Mouse (Mus musculus) myocyte (in vitro differentiated cells): Measurements from ENCODE around the gene Gucy2c. TPM values are rescaled to one million over a fixed set of nuclear protein-coding genes. Genes with fewer than 3 reads are reported as not detected.

Experiments
- H3K27me3 ChIP-seq: one replicate; pipeline ENCODE4 v1.6.1; 2011; ENCODE audit not compliant: control insufficient read depth, insufficient read depth, insufficient read length
- H3K36me3 ChIP-seq: one replicate; pipeline ENCODE4 v1.6.1; 2011; ENCODE audit not compliant: control insufficient read depth, insufficient read depth
- H3K4me2 ChIP-seq: one replicate; pipeline ENCODE4 v1.6.1; 2011; ENCODE audit warnings: low read depth, control low read depth
- H3K4me3 ChIP-seq: one replicate; pipeline ENCODE4 v1.5.1; 2011; ENCODE audit warnings: mild to moderate bottlenecking, control low read depth, moderate library complexity
- H3K79me2 ChIP-seq: one replicate; pipeline ENCODE4 v1.6.1; 2011; ENCODE audit not compliant: control insufficient read depth, insufficient read depth
- H3ac ChIP-seq: one replicate; pipeline ENCODE4 v1.6.1; 2011; ENCODE audit not compliant: control insufficient read depth, insufficient read length
- CEBPB ChIP-seq: IDR thresholded peaks from 2 replicates; pipeline ENCODE4 v1.6.1; 2011; ENCODE audit warnings: mild to moderate bottlenecking, moderate library complexity; ENCODE audit not compliant: poor library complexity, insufficient read depth, severe bottlenecking
- E2F4 ChIP-seq: IDR thresholded peaks from one replicate; pipeline ENCODE4 v1.6.1; 2011; ENCODE audit warnings: mild to moderate bottlenecking, control low read depth, moderate library complexity; ENCODE audit not compliant: insufficient read depth
- MAX ChIP-seq: IDR thresholded peaks from one replicate; pipeline ENCODE4 v1.6.1; 2011; ENCODE audit warnings: low read depth, mild to moderate bottlenecking, control low read depth
- MYOD1 ChIP-seq, 3 experiments: IDR thresholded peaks; one replicate each; pipeline ENCODE4 v1.6.1; 2011; ENCODE audit warnings: control low read depth in 2 of 3, low read depth in 2 of 3, mild to moderate bottlenecking in 2 of 3, moderate library complexity in 1 of 3; ENCODE audit not compliant: insufficient read length in 2 of 3, control insufficient read depth in 1 of 3
- MYOG ChIP-seq, 3 experiments: IDR thresholded peaks; one replicate each; pipeline ENCODE4 v1.6.1; 2011; ENCODE audit warnings: control low read depth in 2 of 3, low read depth in 2 of 3, mild to moderate bottlenecking in 2 of 3; ENCODE audit not compliant: insufficient read length in 2 of 3, control insufficient read depth in 1 of 3, insufficient read depth in 1 of 3
- POLR2A ChIP-seq: IDR thresholded peaks from one replicate; pipeline ENCODE4 v1.6.1; 2011; ENCODE audit warnings: low read depth, mild to moderate bottlenecking, control low read depth, moderate library complexity; ENCODE audit not compliant: insufficient read length
- POLR2AphosphoS2 ChIP-seq: IDR thresholded peaks from one replicate; pipeline ENCODE4 v1.6.1; 2011; ENCODE audit warnings: low read depth, control low read depth; ENCODE audit not compliant: insufficient read length
- REST ChIP-seq: IDR thresholded peaks from one replicate; pipeline ENCODE4 v1.6.1; 2011; ENCODE audit warnings: mild to moderate bottlenecking, control low read depth, moderate library complexity; ENCODE audit not compliant: insufficient read depth, insufficient read length
- SRF ChIP-seq: IDR thresholded peaks from one replicate; pipeline ENCODE4 v1.6.1; 2011; ENCODE audit warnings: low read depth; ENCODE audit not compliant: control insufficient read depth, insufficient read length
- TCF12 ChIP-seq: IDR thresholded peaks from one replicate; pipeline ENCODE4 v1.6.1; 2011; ENCODE audit warnings: mild to moderate bottlenecking, control low read depth; ENCODE audit not compliant: poor library complexity, insufficient read depth, severe bottlenecking
- TCF3 ChIP-seq: IDR thresholded peaks from one replicate; pipeline ENCODE4 v1.6.1; 2011; ENCODE audit warnings: low read depth, control low read depth; ENCODE audit not compliant: insufficient read length
- USF1 ChIP-seq: IDR thresholded peaks from one replicate; pipeline ENCODE4 v1.6.1; 2011; ENCODE audit warnings: low read depth, mild to moderate bottlenecking, control low read depth, moderate library complexity
- polyA plus RNA-seq: library from polyadenylated mRNA; unstranded; fragments of >200 nt; fragmentation: generic; extraction: Trizol; gene quantifications from one replicate; pipeline ENCODE4 v1.2.1, GENCODE M21; 2012; ENCODE audit warnings: missing spikeins

Gene Gucy2c
- polyA plus RNA-seq, 1 experiment, result 0.01 TPM

DNA sequence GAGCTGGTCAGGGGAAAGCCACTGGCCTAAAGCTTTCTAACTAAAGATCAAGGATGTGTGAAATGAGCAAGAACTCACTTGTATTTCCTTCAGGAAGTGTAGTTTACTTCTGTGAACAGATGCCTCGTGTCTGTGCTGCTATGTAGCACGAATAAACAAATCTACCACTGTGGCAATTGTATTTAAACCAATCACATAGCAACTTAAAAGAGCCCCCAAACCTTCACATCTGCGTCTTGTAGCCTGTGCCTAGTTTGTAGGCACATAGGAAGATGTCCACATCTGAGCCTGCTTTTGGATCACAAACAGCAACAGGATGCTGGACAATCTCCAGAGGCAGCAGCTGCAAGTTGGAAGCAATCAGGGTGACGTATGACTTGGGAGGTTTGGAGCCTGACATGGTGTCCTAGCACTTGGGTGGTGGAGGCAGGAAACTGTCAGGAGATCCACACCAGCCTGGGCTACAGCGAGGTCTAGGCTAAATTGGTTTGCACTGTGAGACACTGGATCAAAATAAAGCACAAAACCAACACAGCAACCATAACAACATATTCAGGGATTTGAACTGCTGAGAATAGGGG, 7.9 kb upstream of the Gucy2c start:
- H3K36me3 ChIP-seq, result no peaks in the 10 kb centered on the region
- H3K4me3 ChIP-seq, result no peak overlapping the region
- no peaks in the 10 kb centered on the region for H3K79me2 ChIP-seq
- no peak overlapping the region for H3K4me2 ChIP-seq
- TF ChIP-seq USF1 (no peak), CEBPB (no peak), SRF (no peak), TCF3 (no peak), TCF12 (no peak), MYOD1 (IDR thresholded peaks at IDR 0.05; ENCODE audit: control insufficient read depth in 1 of 3, insufficient read length in 2 of 3, low read depth in 2 of 3) (peak in 1 of 3 experiments; percentile 16), MYOG (IDR thresholded peaks at IDR 0.05; ENCODE audit: control insufficient read depth in 1 of 3, insufficient read depth in 1 of 3, insufficient read length in 2 of 3, low read depth in 2 of 3) (peak in 1 of 3 experiments; percentile 19)
- no peaks in the 10 kb centered on the region for H3K27me3 ChIP-seq
- no peak overlapping the region for H3ac ChIP-seq

DNA sequence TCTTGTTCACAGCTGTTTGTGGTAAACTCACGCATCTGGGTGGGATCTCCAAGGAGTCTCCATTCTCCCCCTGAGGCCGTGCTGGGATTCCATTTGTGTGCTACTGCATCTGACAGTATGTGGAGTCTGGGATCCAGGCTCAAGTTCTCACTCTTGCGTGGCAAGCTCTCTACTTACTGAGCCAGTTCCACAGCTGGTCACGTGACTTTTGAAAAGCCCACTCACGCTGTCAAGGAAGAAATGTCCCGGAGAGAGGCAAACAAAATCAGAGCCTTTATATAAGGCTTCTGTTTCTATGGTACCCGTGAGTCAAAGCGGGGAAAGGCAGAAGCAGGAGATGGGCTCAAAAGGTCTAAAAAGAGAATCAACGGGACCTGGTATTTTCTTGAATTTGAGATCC, 1.2 kb upstream of the Gucy2c start:
- Histone ChIP-seq H3K36me3 (no peaks in the 10 kb centered on the region), H3K27me3 (peaks cover 8% of the 10 kb centered on the region), H3K4me2 (no peak overlapping the region), H3K4me3 (no peak overlapping the region), H3ac (no peak overlapping the region), H3K79me2 (no peaks in the 10 kb centered on the region)
- TF ChIP-seq USF1 (no peak), MYOG (IDR thresholded peaks at IDR 0.05; ENCODE audit: control insufficient read depth in 1 of 3, insufficient read depth in 1 of 3, insufficient read length in 2 of 3, low read depth in 2 of 3) (no peak), E2F4 (no peak), REST (no peak), TCF3 (no peak), CEBPB (no peak), POLR2AphosphoS2 (no peak), MYOD1 (IDR thresholded peaks at IDR 0.05; ENCODE audit: control insufficient read depth in 1 of 3, insufficient read length in 2 of 3, low read depth in 2 of 3) (no peak), MAX (no peak), TCF12 (no peak), POLR2A (no peak), SRF (no peak)

- TF ChIP-seq CEBPB, result no peak
- TF ChIP-seq SRF, result no peak
- TF ChIP-seq REST, result no peak
- TF ChIP-seq MYOD1 (IDR thresholded peaks at IDR 0.05; ENCODE audit: control insufficient read depth in 1 of 3, insufficient read length in 2 of 3, low read depth in 2 of 3), result no peak
- no peak for TF ChIP-seq TCF3
- TF ChIP-seq E2F4, result no peak
- TF ChIP-seq MYOG (IDR thresholded peaks at IDR 0.05; ENCODE audit: control insufficient read depth in 1 of 3, insufficient read depth in 1 of 3, insufficient read length in 2 of 3, low read depth in 2 of 3), result no peak
- TF ChIP-seq USF1, result no peak
- TF ChIP-seq TCF12, result no peak
- TF ChIP-seq MAX, result no peak
- no peak for TF ChIP-seq POLR2A
- TF ChIP-seq POLR2AphosphoS2, result no peak
- no peaks in the 10 kb centered on the region for H3K79me2 ChIP-seq
- no peaks in the 10 kb centered on the region for H3K36me3 ChIP-seq
- H3K27me3 ChIP-seq, result peaks cover 8% of the 10 kb centered on the region
- H3K4me2 ChIP-seq, result no peak overlapping the region
- H3K4me3 ChIP-seq, result no peak overlapping the region
- H3ac ChIP-seq, result no peak overlapping the region
Observed at GRCm38 (mm10) chr6:136782146-136782545, 581 bp upstream of the Gucy2c start.

- TF ChIP-seq MYOD1 (IDR thresholded peaks at IDR 0.05; ENCODE audit: control insufficient read depth in 1 of 3, insufficient read length in 2 of 3, low read depth in 2 of 3), result no peak
- TF ChIP-seq CEBPB, result no peak
- TF ChIP-seq SRF, result no peak
- no peak for TF ChIP-seq POLR2AphosphoS2
- no peak for TF ChIP-seq USF1
- no peak for TF ChIP-seq MAX
- TF ChIP-seq POLR2A, result no peak
- TF ChIP-seq TCF3, result no peak
- TF ChIP-seq MYOG (IDR thresholded peaks at IDR 0.05; ENCODE audit: control insufficient read depth in 1 of 3, insufficient read depth in 1 of 3, insufficient read length in 2 of 3, low read depth in 2 of 3), result no peak
- no peak for TF ChIP-seq E2F4
- no peak for TF ChIP-seq TCF12
- no peak for TF ChIP-seq REST
- no peak overlapping the region for H3ac ChIP-seq
- H3K79me2 ChIP-seq, result no peaks in the 10 kb centered on the region
- H3K4me3 ChIP-seq, result no peak overlapping the region
- H3K27me3 ChIP-seq, result peaks cover 2% of the 10 kb centered on the region
- no peak overlapping the region for H3K4me2 ChIP-seq
- no peaks in the 10 kb centered on the region for H3K36me3 ChIP-seq
Observed at GRCm38 (mm10) chr6:136776392-136776791, 5.2 kb downstream of the Gucy2c start.

DNA sequence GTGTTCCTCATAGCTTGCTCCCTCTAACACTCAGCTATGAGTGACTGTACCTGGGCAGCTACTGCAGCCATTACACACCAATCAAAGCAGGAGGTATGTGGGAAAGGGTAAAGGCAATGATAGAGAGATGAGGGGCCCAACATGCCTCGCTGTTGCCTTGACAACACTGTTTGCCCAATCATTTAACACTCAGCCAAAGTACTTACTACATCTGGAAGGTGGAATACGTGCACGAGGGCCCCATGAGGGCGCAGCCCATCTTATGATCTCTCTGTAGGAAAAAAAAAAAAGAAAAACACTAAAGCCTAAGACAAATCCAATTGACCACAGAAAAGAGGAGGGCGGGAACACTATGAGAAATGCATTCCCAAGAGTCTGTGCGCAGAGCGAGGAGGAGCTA, 11.7 kb downstream of the Gucy2c start:
- no peaks in the 10 kb centered on the region for H3K79me2 ChIP-seq

More for the DNA sequence above, 11.7 kb downstream of the Gucy2c start:
- H3K4me2 ChIP-seq, result no peak overlapping the region
- no peaks in the 10 kb centered on the region for H3K36me3 ChIP-seq
- no peaks in the 10 kb centered on the region for H3K27me3 ChIP-seq
- H3K4me3 ChIP-seq, result no peak overlapping the region
- H3ac ChIP-seq, result no peak overlapping the region
- TF ChIP-seq CEBPB (no peak), REST (no peak), SRF (no peak), MYOG (IDR thresholded peaks at IDR 0.05; ENCODE audit: control insufficient read depth in 1 of 3, insufficient read depth in 1 of 3, insufficient read length in 2 of 3, low read depth in 2 of 3) (no peak), TCF3 (no peak), TCF12 (no peak), POLR2AphosphoS2 (no peak), POLR2A (no peak), USF1 (no peak), MYOD1 (IDR thresholded peaks at IDR 0.05; ENCODE audit: control insufficient read depth in 1 of 3, insufficient read length in 2 of 3, low read depth in 2 of 3) (no peak), MAX (no peak), E2F4 (no peak)
